Mouse (Mus musculus) intestine, embryonic 14.5 days (tissue): ENCODE measurements around the gene Dag1. TPM values are rescaled to one million over a fixed set of nuclear protein-coding genes. Genes with fewer than 3 reads are reported as not detected.

Experiments
- ATAC-seq: fragments of 200-750 bp; cut with Nextera tagmentation; replicated peaks from 2 replicates; pipeline ENCODE4 v1.8.0; 2017; ENCODE audit warnings: low read depth, moderate number of reproducible peaks, moderate TSS enrichment, moderate library complexity; ENCODE audit not compliant: low FRiP score, low TSS enrichment
- DNase-seq: peaks from one replicate; pipeline ENCODE4 v3.0.0-alpha.2; 2018; ENCODE audit warnings: low spot score
- H3K27ac ChIP-seq: fragments of 300-500 bp; sonication (generic); 2 replicates; pipeline ENCODE4 v1.5.1; 2014; ENCODE audit warnings: low read depth, mild to moderate bottlenecking, control low read depth
- H3K27me3 ChIP-seq: fragments of 300-500 bp; sonication (generic); replicated peaks from 2 replicates; pipeline ENCODE4 v1.6.1; 2014; ENCODE audit warnings: low read length, control low read depth; ENCODE audit not compliant: control insufficient read depth, insufficient read depth
- H3K36me3 ChIP-seq: fragments of 300-500 bp; sonication (generic); 2 replicates; pipeline ENCODE4 v1.6.1; 2014; ENCODE audit warnings: low read length, control low read depth; ENCODE audit not compliant: control insufficient read depth, insufficient read depth
- H3K4me1 ChIP-seq: fragments of 300-500 bp; sonication (generic); replicated peaks from 2 replicates; pipeline ENCODE4 v1.6.1; 2014; ENCODE audit warnings: low read length, control low read depth, mixed read lengths; ENCODE audit not compliant: control insufficient read depth, insufficient read depth
- H3K4me2 ChIP-seq: fragments of 300-500 bp; sonication (generic); 2 replicates; pipeline ENCODE4 v1.6.1; 2014; ENCODE audit warnings: low read length
- H3K4me3 ChIP-seq: fragments of 300-500 bp; sonication (generic); 2 replicates; pipeline ENCODE4 v1.5.1; 2014; ENCODE audit warnings: low read depth, low read length, control low read depth, mixed read lengths
- H3K9ac ChIP-seq: fragments of 300-500 bp; sonication (generic); 2 replicates; pipeline ENCODE4 v1.6.1; 2014; ENCODE audit warnings: mild to moderate bottlenecking, low read length
- H3K9me3 ChIP-seq: fragments of 300-500 bp; sonication (generic); 2 replicates; pipeline ENCODE4 v1.6.1; 2016; ENCODE audit warnings: low read length, control low read depth; ENCODE audit not compliant: control insufficient read depth
- WGBS: fragments of 180-500 bp; shearing (Covaris S2); extraction: QIAGEN DNeasy Blood & Tissue Kit; methylation state at CpG from one replicate; pipeline ENCODE4 v1.1.7; 2014; 5-methylcytosine and 5-hydroxymethylcytosine counted together
- polyA plus RNA-seq: library from polyadenylated mRNA; unstranded; fragments of >200 nt; fragmentation: Nextera tagmentation; extraction: Ambion mirVana; gene quantifications from 2 replicates; pipeline ENCODE4 v1.2.1, GENCODE M21; 2014

Dag1 gene
- polyA plus RNA-seq, 1 experiment from 2014 or later, result 75.6 TPM

DNA sequence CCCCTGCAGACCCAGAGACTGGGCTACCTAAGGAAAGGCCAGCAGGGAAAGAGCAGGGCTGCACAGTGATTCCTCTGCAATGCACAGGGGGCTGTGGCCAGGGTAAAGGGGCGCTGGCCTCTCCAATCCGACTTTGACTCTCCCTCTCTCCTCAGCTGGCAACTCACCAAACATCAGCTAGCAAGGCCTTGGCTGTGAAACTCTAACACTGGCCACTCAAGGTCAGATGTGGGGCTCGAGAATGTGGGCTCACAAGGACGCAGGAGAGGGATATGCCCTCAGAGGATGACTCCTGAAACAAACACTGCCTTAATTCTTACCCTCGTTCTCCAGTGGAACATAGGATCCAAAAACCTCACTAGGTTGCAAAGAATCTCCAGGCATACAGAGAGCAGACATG lies 85.4 kb downstream of the Dag1 start:
- Histone ChIP-seq H3K27ac (no peak overlapping the region), H3K9me3 (no peaks in the 10 kb centered on the region), H3K4me3 (no peak overlapping the region), H3K4me2 (no peak overlapping the region), H3K27me3 (no peaks in the 10 kb centered on the region), H3K9ac (no peak overlapping the region), H3K36me3 (no peaks in the 10 kb centered on the region), H3K4me1 (no peaks in the 10 kb centered on the region)
- ATAC-seq (no peak), DNase-seq (no peak)
- WGBS, result 79% methylated on average over 5 of the region's 5 CpGs

DNA sequence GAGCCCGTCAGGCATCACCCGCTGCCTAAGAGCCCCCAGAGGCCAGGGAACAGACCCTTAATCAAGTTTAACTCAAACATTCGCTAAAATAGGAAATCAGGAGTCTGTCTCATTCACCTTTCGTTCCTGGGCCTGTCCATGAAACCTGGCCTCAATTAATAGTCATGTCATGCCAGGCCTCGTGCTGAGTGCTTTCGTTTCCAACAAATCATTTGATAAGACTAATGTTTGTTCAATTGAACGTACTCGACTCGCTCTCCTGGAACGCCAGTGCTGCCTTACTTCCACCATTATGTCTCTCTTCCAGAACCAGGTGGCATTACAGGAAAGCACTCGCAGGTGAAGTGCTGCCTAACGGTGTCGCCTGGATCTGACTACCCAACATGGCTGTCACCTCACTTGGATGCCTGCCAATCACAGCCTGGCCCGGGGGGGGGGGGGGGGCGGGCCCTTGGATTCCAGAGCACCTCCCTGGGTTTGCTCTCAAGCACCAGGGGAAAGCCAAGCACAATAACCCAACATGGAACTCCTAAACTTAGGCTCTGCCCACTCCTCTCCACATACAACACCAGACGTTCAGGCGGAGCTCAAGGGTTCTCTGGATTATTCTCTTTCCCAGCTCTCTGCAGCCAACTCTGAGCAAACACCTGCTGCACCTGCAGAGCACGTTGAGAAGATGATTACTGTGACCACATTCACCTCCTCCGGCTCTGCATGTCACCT lies 88.5 kb downstream of the Dag1 start:
- no peak overlapping the region for H3K9ac ChIP-seq
- no peak overlapping the region for H3K27ac ChIP-seq
- H3K4me2 ChIP-seq, result no peak overlapping the region
- H3K4me1 ChIP-seq, result no peaks in the 10 kb centered on the region
- no peaks in the 10 kb centered on the region for H3K9me3 ChIP-seq
- no peak overlapping the region for H3K4me3 ChIP-seq
- no peak for DNase-seq
- H3K27me3 ChIP-seq, result no peaks in the 10 kb centered on the region
- no peak for ATAC-seq
- H3K36me3 ChIP-seq, result no peaks in the 10 kb centered on the region
- WGBS, result 55% methylated on average over 18 of the region's 19 CpGs

DNA sequence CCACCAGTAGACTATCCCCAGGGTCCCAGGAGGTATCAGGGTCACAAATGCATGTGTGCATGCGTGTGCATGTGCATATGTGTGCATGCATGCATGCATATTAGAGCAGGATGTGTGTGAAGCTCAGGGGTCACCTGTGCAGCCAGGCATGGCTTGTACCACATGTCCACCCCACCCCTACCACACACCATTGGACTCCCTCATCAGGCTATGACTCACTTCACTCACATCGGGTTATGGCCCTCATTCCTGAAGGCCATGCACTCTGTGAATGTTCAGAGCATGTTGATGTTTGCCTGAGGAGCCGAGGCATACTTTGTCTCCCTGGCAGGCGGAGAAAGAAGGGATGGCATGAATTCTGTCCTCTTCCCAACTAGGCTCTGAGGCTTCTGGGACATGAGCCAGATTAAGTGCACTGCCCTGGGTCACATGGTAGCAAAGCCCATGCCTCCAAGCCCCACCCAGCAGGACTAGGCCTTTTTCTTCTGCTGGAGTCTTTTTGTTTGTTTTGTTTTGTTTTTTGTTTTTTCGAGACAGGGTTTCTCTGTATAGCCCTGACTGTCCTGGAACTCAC lies 90.9 kb downstream of the Dag1 start:
- ATAC-seq, result no peak
- 73% methylated on average over 5 of the region's 5 CpGs for WGBS
- H3K4me3 ChIP-seq, result no peak overlapping the region
- no peaks in the 10 kb centered on the region for H3K9me3 ChIP-seq
- no peak overlapping the region for H3K27ac ChIP-seq
- H3K36me3 ChIP-seq, result no peaks in the 10 kb centered on the region
- DNase-seq, result no peak
- no peak overlapping the region for H3K4me2 ChIP-seq
- H3K4me1 ChIP-seq, result no peaks in the 10 kb centered on the region
- no peaks in the 10 kb centered on the region for H3K27me3 ChIP-seq
- H3K9ac ChIP-seq, result no peak overlapping the region

DNA sequence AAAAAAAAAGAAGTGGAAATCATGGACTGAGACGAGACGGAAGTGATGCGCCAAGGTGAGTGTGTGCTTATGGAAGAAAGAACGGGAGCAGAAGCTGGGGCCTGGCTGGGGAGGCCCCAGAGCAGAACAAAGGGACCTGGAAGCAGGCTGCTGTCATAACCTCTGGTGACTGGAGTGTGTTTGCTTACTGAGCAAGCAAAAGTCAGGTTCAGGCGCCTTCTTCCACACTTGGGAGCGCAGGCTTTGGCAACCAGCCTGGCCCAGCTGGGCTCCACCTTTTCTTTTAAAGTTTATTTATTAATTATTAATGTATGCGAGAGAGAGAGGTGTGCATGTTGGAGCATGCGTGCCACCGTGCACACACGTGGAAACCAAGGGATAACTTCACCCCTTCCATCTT lies 94.0 kb downstream of the Dag1 start:
- ATAC-seq (no peak), DNase-seq (no peak)
- no peak overlapping the region for H3K4me3 ChIP-seq
- no peak overlapping the region for H3K27ac ChIP-seq
- H3K9ac ChIP-seq, result no peak overlapping the region
- no peaks in the 10 kb centered on the region for H3K4me1 ChIP-seq
- no peaks in the 10 kb centered on the region for H3K36me3 ChIP-seq
- no peaks in the 10 kb centered on the region for H3K9me3 ChIP-seq
- 77% methylated on average over 10 of the region's 10 CpGs for WGBS
- H3K27me3 ChIP-seq, result no peaks in the 10 kb centered on the region
- H3K4me2 ChIP-seq, result no peak overlapping the region

DNA sequence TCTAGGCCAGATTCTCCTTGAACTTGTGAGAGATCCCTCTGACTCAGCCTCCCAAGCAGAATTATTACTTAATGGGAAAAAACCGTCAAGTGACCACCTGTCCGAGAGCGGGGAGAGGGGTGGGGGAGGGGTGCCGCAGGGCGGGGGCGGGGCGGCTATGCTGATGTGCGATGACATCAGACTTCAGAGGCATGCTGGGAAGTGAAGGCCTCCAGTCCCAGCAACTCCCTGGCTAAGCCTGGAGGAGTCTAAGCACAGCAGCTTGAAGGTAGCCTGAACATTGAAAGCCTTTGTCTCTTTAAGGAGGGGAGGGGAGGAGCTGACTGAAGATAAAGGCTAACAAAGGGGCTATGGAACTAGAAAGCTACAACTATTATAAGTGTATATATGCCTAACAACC lies 98.6 kb downstream of the Dag1 start:
- ATAC-seq (no peak), DNase-seq (no peak)
- Histone ChIP-seq H3K4me1 (no peaks in the 10 kb centered on the region), H3K9me3 (no peaks in the 10 kb centered on the region), H3K27me3 (no peaks in the 10 kb centered on the region), H3K9ac (no peak overlapping the region), H3K27ac (no peak overlapping the region), H3K36me3 (no peaks in the 10 kb centered on the region), H3K4me2 (no peak overlapping the region), H3K4me3 (no peak overlapping the region)
- WGBS, result 38% methylated on average over 8 of the region's 8 CpGs

DNA sequence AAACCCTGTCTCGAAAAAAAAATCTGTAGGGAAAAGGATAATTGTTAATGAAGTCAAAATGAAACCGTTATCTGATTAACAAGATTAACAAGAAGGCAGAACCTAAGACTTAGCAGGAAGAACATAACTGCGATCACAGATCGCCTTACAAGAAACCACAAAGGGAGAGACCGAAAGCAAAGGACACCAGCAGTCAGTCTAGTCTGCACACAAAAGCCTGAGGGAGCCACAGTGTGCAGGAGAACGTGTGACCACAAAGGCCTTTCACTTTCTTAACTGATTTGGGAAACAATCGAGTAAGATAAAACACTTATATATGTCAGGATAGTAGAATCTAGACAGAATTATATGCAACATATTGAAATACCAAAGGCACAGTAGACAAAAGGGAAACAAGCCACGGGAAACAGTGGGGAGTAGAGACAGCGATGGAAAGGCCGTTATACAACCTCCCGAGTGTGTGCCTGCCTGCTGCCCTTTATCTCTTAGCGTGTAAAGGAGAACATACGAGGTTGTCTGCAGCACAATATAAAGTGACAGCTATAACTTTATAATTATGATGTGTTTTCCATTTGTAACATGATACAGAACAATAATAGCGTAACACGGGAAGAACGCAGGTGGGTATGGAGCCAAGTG lies 100.0 kb downstream of the Dag1 start:
- Histone ChIP-seq H3K27me3 (no peaks in the 10 kb centered on the region), H3K9me3 (no peaks in the 10 kb centered on the region), H3K36me3 (no peaks in the 10 kb centered on the region), H3K4me3 (no peak overlapping the region), H3K27ac (no peak overlapping the region), H3K9ac (no peak overlapping the region), H3K4me2 (no peak overlapping the region), H3K4me1 (no peaks in the 10 kb centered on the region)
- DNase-seq, result no peak
- WGBS, result 83% methylated on average over 16 of the region's 16 CpGs
- ATAC-seq, result no peak

DNA sequence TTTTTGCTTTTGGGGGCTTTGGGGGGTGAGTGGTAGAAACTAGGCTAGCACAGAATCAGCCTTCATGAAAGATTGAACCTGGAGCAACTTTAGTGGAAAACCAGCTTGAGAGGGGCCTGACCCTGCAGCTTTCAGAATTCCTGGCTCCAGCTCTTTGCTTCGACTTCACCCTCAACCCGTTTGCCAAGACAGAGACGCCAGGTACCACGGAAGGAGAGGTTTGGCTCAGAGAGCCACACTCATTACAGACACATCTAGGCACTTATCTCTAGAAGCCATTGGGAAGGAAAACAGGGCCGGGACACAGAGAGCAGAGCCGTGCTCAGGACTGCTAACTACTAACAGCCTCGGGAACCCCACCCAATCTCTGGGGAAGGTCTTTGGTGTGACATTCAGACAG lies 105.9 kb downstream of the Dag1 start:
- Histone ChIP-seq H3K36me3 (no peaks in the 10 kb centered on the region), H3K9ac (no peak overlapping the region), H3K27ac (no peak overlapping the region), H3K4me3 (no peak overlapping the region), H3K9me3 (no peaks in the 10 kb centered on the region), H3K4me1 (no peaks in the 10 kb centered on the region), H3K27me3 (no peaks in the 10 kb centered on the region), H3K4me2 (no peak overlapping the region)
- 69% methylated on average over 7 of the region's 7 CpGs for WGBS
- no peak for ATAC-seq
- no peak for DNase-seq

DNA sequence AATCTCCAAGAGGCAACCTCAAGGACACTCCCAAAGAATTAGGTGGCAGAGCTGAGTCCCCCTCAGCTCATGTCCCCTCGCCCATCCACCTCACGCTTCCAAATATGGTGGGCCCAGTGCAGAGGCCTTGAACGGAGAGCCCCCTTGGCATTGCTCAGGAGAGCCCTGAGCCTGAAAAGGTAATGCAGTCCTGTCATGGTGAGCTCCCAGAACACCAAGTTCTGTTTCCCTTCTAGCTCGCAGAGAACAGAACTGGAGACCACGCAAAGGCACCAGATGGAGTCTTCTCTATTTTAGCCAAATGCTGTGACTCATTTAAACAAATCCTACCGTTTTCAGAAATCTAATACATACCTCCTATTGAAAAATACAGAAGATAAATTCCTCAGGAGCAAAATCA lies 106.3 kb downstream of the Dag1 start:
- DNase-seq (no peak), ATAC-seq (no peak)
- H3K4me2 ChIP-seq, result no peak overlapping the region
- no peaks in the 10 kb centered on the region for H3K36me3 ChIP-seq
- no peak overlapping the region for H3K27ac ChIP-seq
- no peaks in the 10 kb centered on the region for H3K4me1 ChIP-seq
- WGBS, result 85% methylated on average over 6 of the region's 6 CpGs
- no peak overlapping the region for H3K9ac ChIP-seq
- no peak overlapping the region for H3K4me3 ChIP-seq
- H3K27me3 ChIP-seq, result no peaks in the 10 kb centered on the region
- H3K9me3 ChIP-seq, result no peaks in the 10 kb centered on the region

DNA sequence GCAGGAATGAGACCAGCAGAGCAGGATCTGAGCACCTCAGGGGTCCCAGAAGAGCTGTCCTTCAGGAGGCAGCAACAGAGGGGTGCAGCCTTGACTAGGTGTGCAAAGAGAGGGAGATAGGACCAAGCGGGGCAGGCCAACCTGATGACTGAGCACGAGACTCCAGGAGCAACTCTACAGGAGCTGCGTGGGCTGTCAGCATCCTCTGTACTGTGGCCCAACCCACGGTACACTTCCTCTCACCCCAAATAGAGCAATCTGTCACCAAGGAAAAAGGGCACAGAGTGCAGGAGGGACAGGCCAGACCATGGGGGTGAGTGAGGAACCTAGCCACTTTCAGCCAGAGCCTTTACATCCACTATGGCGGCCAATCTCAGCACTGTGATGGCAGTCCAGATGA lies 107.0 kb downstream of the Dag1 start:
- no peak for DNase-seq
- Histone ChIP-seq H3K4me3 (no peak overlapping the region), H3K27ac (no peak overlapping the region), H3K9ac (no peak overlapping the region), H3K4me1 (no peaks in the 10 kb centered on the region), H3K36me3 (no peaks in the 10 kb centered on the region), H3K9me3 (no peaks in the 10 kb centered on the region), H3K27me3 (no peaks in the 10 kb centered on the region), H3K4me2 (no peak overlapping the region)
- 85% methylated on average over 5 of the region's 5 CpGs for WGBS
- no peak for ATAC-seq
